Mouse (Mus musculus) stomach, postnatal 0 days (tissue): ENCODE data around the gene 5730455P16Rik. TPM values are rescaled to one million over a fixed set of nuclear protein-coding genes. Genes with fewer than 3 reads are reported as not detected.

Source experiments
- ATAC-seq: fragments of 200-750 bp; cut with Nextera tagmentation; 2 replicates; pipeline ENCODE4 v1.8.0; 2017; ENCODE audit not compliant: low FRiP score, low TSS enrichment
- DNase-seq: peaks from one replicate; pipeline ENCODE4 v3.0.0-alpha.2; 2016; ENCODE audit warnings: low spot score
- H3K27ac ChIP-seq: fragments of 300-500 bp; sonication (generic); replicated peaks from 2 replicates; pipeline ENCODE4 v1.5.1; 2014; ENCODE audit warnings: mild to moderate bottlenecking, control low read depth
- H3K27me3 ChIP-seq: fragments of 300-500 bp; sonication (generic); 2 replicates; pipeline ENCODE4 v1.6.1; 2014; ENCODE audit warnings: low read length; ENCODE audit not compliant: control insufficient read depth, insufficient read depth
- H3K36me3 ChIP-seq: fragments of 300-500 bp; sonication (generic); 2 replicates; pipeline ENCODE4 v1.6.1; 2014; ENCODE audit warnings: low read length, mixed read lengths; ENCODE audit not compliant: control insufficient read depth, insufficient read depth
- H3K4me1 ChIP-seq: fragments of 300-500 bp; sonication (generic); replicated peaks from 2 replicates; pipeline ENCODE4 v1.6.1; 2014; ENCODE audit warnings: antibody characterized with exemption; ENCODE audit not compliant: control insufficient read depth, insufficient read depth
- H3K4me2 ChIP-seq: fragments of 300-500 bp; sonication (generic); replicated peaks from 2 replicates; pipeline ENCODE4 v1.6.1; 2014; ENCODE audit warnings: low read depth, mild to moderate bottlenecking, control low read depth, moderate library complexity
- H3K4me3 ChIP-seq: fragments of 300-500 bp; sonication (generic); 2 replicates; pipeline ENCODE4 v1.5.1; 2014; ENCODE audit warnings: low read depth, low read length, control low read depth
- H3K9ac ChIP-seq: fragments of 300-500 bp; sonication (generic); 2 replicates; pipeline ENCODE4 v1.6.1; 2014; ENCODE audit warnings: mild to moderate bottlenecking, low read length, control low read depth, mixed read lengths
- H3K9me3 ChIP-seq: fragments of 300-500 bp; sonication (generic); 2 replicates; pipeline ENCODE4 v1.6.1; 2016; ENCODE audit warnings: low read length; ENCODE audit not compliant: control insufficient read depth
- CTCF ChIP-seq: IDR thresholded peaks from 2 replicates; pipeline ENCODE4 v1.5.1; 2016; ENCODE audit warnings: antibody characterized with exemption, low read depth, mild to moderate bottlenecking, moderate library complexity
- EP300 ChIP-seq: optimal IDR thresholded peaks from 2 replicates; pipeline ENCODE3; 2016; ENCODE audit warnings: antibody characterized with exemption
- WGBS: fragments of 180-500 bp; shearing (Covaris S2); extraction: QIAGEN DNeasy Blood & Tissue Kit; methylation state at CpG from one replicate; pipeline ENCODE4 v1.1.7; 2014; 5-methylcytosine and 5-hydroxymethylcytosine counted together
- polyA plus RNA-seq: library from polyadenylated mRNA; unstranded; fragments of >200 nt; fragmentation: Nextera tagmentation; extraction: Ambion mirVana; gene quantifications from 2 replicates; pipeline ENCODE4 v1.2.1, GENCODE M21; 2015

The 5730455P16Rik gene
- polyA plus RNA-seq, 1 experiment from 2014 or later = 12.0 TPM

DNA sequence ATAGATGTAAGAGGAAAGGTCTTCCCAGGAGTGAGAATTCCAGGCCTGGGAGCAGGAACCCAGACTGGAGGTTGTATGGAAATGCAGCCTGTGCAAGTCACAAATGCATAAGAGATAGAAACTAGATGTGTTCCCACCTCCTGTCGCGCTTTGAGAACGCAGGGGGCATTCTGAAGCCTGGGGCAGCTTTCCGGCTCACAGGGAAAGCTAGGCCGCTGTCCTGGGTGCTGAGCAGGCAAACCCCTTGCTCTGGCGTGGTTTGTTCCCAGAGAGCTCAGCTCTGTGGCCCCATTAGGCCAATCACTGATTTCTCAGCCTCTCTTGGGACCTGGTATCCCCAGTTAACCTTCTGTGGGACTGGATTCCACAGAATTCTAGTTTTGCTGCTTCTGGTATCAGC lies 65.3 kb downstream of the 5730455P16Rik start:
- no peak for TF ChIP-seq EP300
- no peak for TF ChIP-seq CTCF
- Histone ChIP-seq H3K4me3 (no peak overlapping the region), H3K4me1 (no peaks in the 10 kb centered on the region), H3K36me3 (no peaks in the 10 kb centered on the region), H3K27me3 (no peaks in the 10 kb centered on the region), H3K4me2 (no peak overlapping the region), H3K27ac (no peak overlapping the region), H3K9me3 (no peaks in the 10 kb centered on the region), H3K9ac (no peak overlapping the region)
- DNase-seq = peak; percentile 34
- 6% methylated on average over 6 of the region's 6 CpGs for WGBS
- no peak for ATAC-seq

GRCm38 (mm10) chr11:80312049-80312448 lies 65.8 kb downstream of the 5730455P16Rik start:
- H3K27me3 ChIP-seq = no peaks in the 10 kb centered on the region
- TF ChIP-seq CTCF (no peak), EP300 (no peak)
- no peaks in the 10 kb centered on the region for H3K36me3 ChIP-seq
- H3K9ac ChIP-seq = no peak overlapping the region
- 41% methylated on average over 2 of the region's 2 CpGs for WGBS
- ATAC-seq (no peak), DNase-seq (no peak)
- no peaks in the 10 kb centered on the region for H3K9me3 ChIP-seq
- no peak overlapping the region for H3K27ac ChIP-seq
- no peak overlapping the region for H3K4me2 ChIP-seq
- no peak overlapping the region for H3K4me3 ChIP-seq
- no peaks in the 10 kb centered on the region for H3K4me1 ChIP-seq

GRCm38 (mm10) chr11:80311271-80311670 lies 66.6 kb downstream of the 5730455P16Rik start:
- H3K4me1 ChIP-seq = no peaks in the 10 kb centered on the region
- TF ChIP-seq CTCF = no peak
- no peak for TF ChIP-seq EP300
- no peak overlapping the region for H3K27ac ChIP-seq
- ATAC-seq (no peak), DNase-seq (no peak)
- H3K9ac ChIP-seq = no peak overlapping the region
- H3K36me3 ChIP-seq = no peaks in the 10 kb centered on the region
- WGBS = 75% methylated on average over 4 of the region's 4 CpGs
- H3K27me3 ChIP-seq = no peaks in the 10 kb centered on the region
- no peak overlapping the region for H3K4me2 ChIP-seq
- no peaks in the 10 kb centered on the region for H3K9me3 ChIP-seq
- no peak overlapping the region for H3K4me3 ChIP-seq

Other genes starting within 250 kb of the 5730455P16Rik start
- gene Tefm, start 235.9 kb downstream of the 5730455P16Rik start, polyA plus RNA-seq = 18.6 and 20.5 TPM in 2 replicates
- gene Adap2, start 223.9 kb downstream of the 5730455P16Rik start, polyA plus RNA-seq = 3.6 and 5.4 TPM in 2 replicates
- gene Rnf135, start 194.2 kb downstream of the 5730455P16Rik start, polyA plus RNA-seq = 7.5 and 8.8 TPM in 2 replicates
- 28.4 and 30.4 TPM in 2 replicates for gene Rhot1, start 169.0 kb downstream of the 5730455P16Rik start, polyA plus RNA-seq
- 2.7 and 3.4 TPM in 2 replicates for gene Rhbdl3, start 77.1 kb downstream of the 5730455P16Rik start, polyA plus RNA-seq
- gene Zfp207, start 5.2 kb upstream of the 5730455P16Rik start, polyA plus RNA-seq = 110 and 115 TPM in 2 replicates
- gene Psmd11, start 50.6 kb upstream of the 5730455P16Rik start, polyA plus RNA-seq = 189 and 211 TPM in 2 replicates
- gene Cdk5r1, start 99.0 kb upstream of the 5730455P16Rik start, polyA plus RNA-seq = 0.57 and 0.75 TPM in 2 replicates